Mouse (Mus musculus) limb, embryonic 10.5 days (tissue): ENCODE results near the gene Zfp821. TPM values are rescaled to one million over a fixed set of nuclear protein-coding genes. Genes with fewer than 3 reads are reported as not detected.

Experiments
- DNase-seq: peaks from one replicate; pipeline ENCODE4 v3.0.0-alpha.2; 2017; ENCODE audit warnings: low spot score
- H3K27ac ChIP-seq: fragments of 300-500 bp; sonication (generic); 2 replicates; pipeline ENCODE4 v1.5.1; 2016; ENCODE audit warnings: mild to moderate bottlenecking
- H3K27me3 ChIP-seq: fragments of 300-500 bp; sonication (generic); 2 replicates; pipeline ENCODE4 v1.6.1; 2016; ENCODE audit warnings: low read depth, mild to moderate bottlenecking; ENCODE audit not compliant: poor library complexity, severe bottlenecking
- H3K36me3 ChIP-seq: fragments of 300-500 bp; sonication (generic); 2 replicates; pipeline ENCODE4 v1.6.1; 2016; ENCODE audit warnings: mild to moderate bottlenecking, moderate library complexity
- H3K4me1 ChIP-seq: fragments of 300-500 bp; sonication (generic); 2 replicates; pipeline ENCODE4 v1.6.1; 2016
- H3K4me3 ChIP-seq: fragments of 300-500 bp; sonication (generic); 2 replicates; pipeline ENCODE4 v1.5.1; 2016; ENCODE audit warnings: mild to moderate bottlenecking, moderate library complexity
- H3K9me3 ChIP-seq: fragments of 300-500 bp; sonication (generic); replicated peaks from 2 replicates; pipeline ENCODE4 v1.6.1; 2016; ENCODE audit warnings: mild to moderate bottlenecking
- WGBS: fragments of 180-500 bp; shearing (Covaris S2); methylation state at CpG from one replicate; pipeline ENCODE4 v1.1.7; 2016; 5-methylcytosine and 5-hydroxymethylcytosine counted together
- polyA plus RNA-seq: library from polyadenylated mRNA; unstranded; fragments of >200 nt; fragmentation: Nextera tagmentation; extraction: Ambion mirVana; gene quantifications from 2 replicates; pipeline ENCODE4 v1.2.1, GENCODE M21; 2016

Gene Zfp821
- polyA plus RNA-seq, 1 experiment from 2014 or later = 42.5 TPM

DNA sequence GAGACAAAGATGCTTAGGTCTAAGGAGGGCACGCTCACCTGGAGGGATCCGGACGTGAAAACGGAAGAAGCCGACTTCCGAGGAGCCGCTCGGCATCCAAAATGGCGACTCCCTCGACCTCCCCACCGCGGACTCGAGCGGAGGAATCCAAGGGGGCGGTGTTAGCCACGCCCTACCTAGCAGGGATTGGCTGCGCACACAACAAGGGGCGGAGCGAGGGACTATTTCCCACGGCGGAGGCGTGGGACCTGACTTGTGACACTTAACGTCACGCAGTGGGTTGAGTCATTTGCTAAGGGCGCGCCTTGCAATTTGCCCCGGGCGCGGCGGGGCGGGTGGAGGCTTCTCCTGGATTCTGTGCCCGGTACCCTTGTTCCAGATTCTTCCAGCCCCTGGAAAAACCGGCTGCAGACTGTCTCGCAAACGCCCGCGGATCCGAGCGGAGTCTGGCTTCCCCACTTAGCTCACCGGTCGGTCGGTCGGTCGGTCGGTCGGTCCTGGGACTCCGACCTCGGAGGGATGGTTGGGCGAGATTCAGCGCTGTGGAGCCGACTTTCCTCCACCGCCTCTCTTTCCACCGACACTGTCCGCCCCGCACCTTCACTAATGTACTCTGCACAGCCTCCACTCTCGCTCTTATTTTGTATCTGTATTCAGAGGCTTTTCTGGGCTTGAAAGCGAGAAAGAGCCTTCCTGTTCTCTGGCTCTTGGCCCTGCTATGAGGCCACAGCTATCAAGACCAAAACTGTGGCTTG lies 12.0 kb upstream of the Zfp821 start, which contains the start of gene Ist1:
Ist1 (minus strand) TSS at position 115 of the 755 bp plus-strand sequence.
- DNase-seq = peak; percentile 99
- Histone ChIP-seq H3K36me3 (peaks cover 6% of the 10 kb centered on the region; the same call in 1 of the 2 replicates), H3K4me1 (peaks cover 25% of the 10 kb centered on the region), H3K9me3 (no peaks in the 10 kb centered on the region), H3K4me3 (peak within 1 kb of the TSS; percentile 99), H3K27me3 (no peaks in the 10 kb centered on the region), H3K27ac (peak within 1 kb of the TSS; percentile 95)
- under 1% methylated on average over 57 of the region's 57 CpGs for WGBS

DNA sequence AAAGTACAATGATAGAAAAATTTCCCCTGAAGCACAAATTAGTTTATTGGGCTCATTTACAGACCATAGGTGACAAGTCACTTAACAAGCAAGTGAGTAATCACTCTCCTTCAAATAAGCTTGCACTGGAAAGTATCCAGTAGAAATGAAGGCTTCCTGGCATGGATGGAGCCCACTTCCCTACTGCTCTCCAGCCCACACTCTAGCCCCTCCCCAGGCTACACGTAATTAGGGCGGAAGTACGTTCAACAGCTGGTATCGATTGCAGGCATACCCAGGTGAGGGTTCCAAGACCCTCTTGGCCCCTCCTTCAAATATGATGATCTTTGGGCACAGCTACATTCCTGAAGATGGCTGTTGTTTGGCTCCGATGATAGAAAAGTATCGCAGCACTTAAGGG lies 11.2 kb upstream of the Zfp821 start:
- Histone ChIP-seq H3K27me3 (no peaks in the 10 kb centered on the region), H3K27ac (no peak overlapping the region), H3K4me3 (peak overlapping the region; percentile 99), H3K9me3 (no peaks in the 10 kb centered on the region), H3K4me1 (peaks cover 25% of the 10 kb centered on the region), H3K36me3 (peaks cover 3% of the 10 kb centered on the region; the same call in 1 of the 2 replicates)
- peak; percentile 33 for DNase-seq
- 42% methylated on average over 6 of the region's 6 CpGs for whole genome bisulfite sequencing

DNA sequence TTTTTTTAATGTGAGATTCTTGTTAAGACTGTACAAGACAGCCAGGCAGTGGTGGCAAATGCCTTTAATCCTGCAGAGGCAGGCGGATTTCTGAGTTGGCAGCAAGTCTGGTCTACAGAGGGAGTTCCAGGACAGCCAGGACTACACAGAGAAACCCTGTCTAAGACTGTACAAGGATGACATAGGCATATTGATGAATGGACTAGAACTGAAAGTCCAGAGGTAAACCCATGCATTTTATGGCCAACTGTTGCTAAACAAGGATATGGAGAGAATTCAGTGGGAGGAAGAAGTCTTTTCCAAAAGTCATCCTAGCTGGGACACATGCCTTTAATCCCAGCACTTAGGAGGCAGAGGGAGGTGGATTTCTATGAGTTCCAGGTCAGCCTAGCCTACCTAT lies 7.6 kb upstream of the Zfp821 start:
- no peak overlapping the region for H3K27ac ChIP-seq
- H3K36me3 ChIP-seq = no peaks in the 10 kb centered on the region
- H3K4me3 ChIP-seq = no peak overlapping the region
- H3K4me1 ChIP-seq = peaks cover 9% of the 10 kb centered on the region
- H3K27me3 ChIP-seq = peaks cover 5% of the 10 kb centered on the region; the same call in 1 of the 2 replicates
- H3K9me3 ChIP-seq = no peaks in the 10 kb centered on the region
- no peak for DNase-seq
- WGBS = 81% methylated on average over 1 of the region's 1 CpGs

DNA sequence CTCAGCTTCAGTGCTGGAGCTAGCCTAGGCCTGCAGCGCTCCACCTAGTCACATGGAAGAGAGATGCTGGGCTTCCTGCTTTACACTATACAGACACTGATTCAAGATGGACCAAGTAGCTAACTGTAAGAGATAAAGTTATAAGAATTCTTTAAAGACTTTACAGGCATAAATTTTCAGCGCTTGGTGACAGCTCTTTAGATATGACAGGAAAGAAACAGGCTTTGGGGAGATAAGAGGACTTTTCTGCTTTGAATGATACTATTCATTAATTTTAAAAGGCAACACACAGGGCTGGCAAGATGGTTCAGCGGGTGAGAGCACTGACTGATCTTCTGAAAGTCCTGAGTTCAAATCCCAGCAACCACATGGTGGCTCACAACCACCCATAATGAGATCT lies 6.9 kb upstream of the Zfp821 start:
- no peak overlapping the region for H3K4me3 ChIP-seq
- H3K9me3 ChIP-seq = no peaks in the 10 kb centered on the region
- 82% methylated on average over 3 of the region's 3 CpGs for WGBS
- no peaks in the 10 kb centered on the region for H3K36me3 ChIP-seq
- H3K4me1 ChIP-seq = peaks cover 9% of the 10 kb centered on the region
- H3K27me3 ChIP-seq = peaks cover 13% of the 10 kb centered on the region; the same call in 1 of the 2 replicates
- no peak for DNase-seq
- no peak overlapping the region for H3K27ac ChIP-seq

DNA sequence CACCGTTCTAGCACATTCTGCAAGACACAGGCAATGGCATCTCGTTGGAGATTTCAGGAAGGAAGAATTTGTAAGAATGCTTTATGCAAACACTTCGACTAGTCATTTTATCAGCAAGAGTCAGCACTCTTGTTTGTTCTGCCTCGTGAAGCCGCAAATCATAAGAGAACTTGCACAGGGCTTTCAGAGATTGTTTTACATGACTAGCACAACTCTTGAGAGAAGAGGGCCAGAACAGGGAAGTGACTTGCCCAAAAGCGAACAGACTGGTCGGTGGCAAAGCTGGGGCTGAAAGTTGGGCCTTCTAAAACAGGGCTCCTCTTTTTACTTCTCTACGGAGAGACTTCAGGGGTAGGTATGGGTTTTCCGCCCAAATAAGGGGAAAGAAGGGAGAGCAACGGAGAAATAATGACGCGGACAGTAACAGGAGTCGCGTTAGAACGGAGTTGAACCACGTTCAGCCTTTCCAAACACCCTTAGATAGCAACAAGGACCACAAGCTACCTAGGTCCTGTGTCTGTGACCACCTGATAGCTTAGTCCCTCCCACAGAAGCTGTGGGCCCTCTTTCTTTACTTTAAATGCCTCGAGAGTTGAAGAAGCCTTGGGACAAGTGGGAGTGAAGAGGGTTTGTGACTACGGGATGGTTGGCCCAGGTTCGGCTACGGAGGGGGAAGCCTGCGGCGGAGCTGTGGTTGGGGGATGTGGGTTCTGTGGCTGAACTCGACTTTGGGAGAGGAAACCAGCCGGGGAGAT lies 604 bp upstream of the Zfp821 start:
- H3K27ac ChIP-seq = peak overlapping the region; percentile 100
- no peak for DNase-seq

DNA sequence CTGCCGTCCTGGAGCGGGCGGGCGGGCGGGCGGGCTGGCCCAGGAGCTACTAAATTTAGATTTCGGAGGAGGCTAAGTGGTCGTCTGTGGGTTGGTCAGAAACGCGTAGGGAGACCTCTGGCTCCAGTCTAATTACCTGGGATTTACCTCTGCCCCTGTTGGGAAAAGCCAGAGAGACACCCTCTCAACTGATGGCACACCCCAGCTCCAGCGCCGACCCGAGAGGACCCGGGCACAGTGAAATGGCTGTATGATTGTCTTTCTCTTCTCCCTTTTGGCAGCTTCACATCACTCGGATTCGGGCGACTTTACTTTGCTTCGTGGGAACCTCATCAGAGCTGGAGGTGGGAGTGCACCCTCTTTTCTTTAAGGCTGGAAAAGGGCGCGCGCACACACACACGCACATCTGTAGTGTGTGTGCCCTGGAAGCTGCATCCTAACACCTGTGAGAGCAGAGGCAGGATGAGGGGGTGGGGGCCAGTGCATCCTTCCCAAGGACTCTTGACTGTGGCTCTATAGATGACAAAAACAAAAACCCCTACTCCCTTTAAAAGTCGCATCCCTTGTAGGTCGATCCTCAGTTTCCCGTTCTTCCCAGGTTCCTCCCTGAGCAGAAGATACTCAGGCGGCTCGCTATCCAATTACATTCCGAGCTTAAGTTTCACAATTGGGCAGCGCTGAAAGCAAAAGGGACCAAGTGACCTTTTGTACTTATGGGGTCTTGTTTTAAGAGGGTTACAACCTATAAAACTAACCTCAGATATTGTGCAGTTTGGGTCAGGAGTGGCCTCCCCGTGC lies 929 bp downstream of the Zfp821 start:
- peak overlapping the region; percentile 91 for H3K4me3 ChIP-seq
- WGBS = 1% methylated on average over 30 of the region's 30 CpGs
- peak; percentile 80 for DNase-seq
- H3K27ac ChIP-seq = peak overlapping the region; percentile 100
- H3K4me1 ChIP-seq = peaks cover 16% of the 10 kb centered on the region
- H3K36me3 ChIP-seq = peaks cover 41% of the 10 kb centered on the region
- no peaks in the 10 kb centered on the region for H3K9me3 ChIP-seq
- H3K27me3 ChIP-seq = peaks cover 26% of the 10 kb centered on the region

More for the DNA sequence above, 604 bp upstream of the Zfp821 start:
- Histone ChIP-seq H3K4me1 (peaks cover 16% of the 10 kb centered on the region), H3K9me3 (no peaks in the 10 kb centered on the region), H3K36me3 (peaks cover 26% of the 10 kb centered on the region), H3K27me3 (peaks cover 26% of the 10 kb centered on the region), H3K4me3 (peak overlapping the region; percentile 91)
- 14% methylated on average over 24 of the region's 24 CpGs for WGBS

DNA sequence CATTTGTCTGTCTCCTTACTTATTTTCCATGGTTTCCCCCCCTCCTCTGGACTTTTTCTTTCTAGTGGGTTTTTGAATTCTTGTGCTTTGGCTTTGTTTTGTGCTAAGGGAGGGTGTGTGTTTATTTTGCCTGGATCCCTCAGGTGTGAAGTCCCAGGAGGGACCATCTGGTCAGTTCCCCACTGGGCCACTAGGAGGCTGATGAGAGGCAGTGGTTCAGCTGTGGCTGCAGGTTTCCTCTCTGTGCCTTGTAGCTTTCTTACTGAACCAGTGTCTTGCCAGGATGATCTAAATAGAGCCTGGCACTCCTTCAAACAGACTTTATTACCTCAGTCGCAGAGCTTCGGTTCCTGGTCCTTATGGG lies 1.5 kb downstream of the Zfp821 start:
- WGBS = 20% methylated on average over 2 of the region's 2 CpGs
- peaks cover 16% of the 10 kb centered on the region for H3K4me1 ChIP-seq
- no peaks in the 10 kb centered on the region for H3K9me3 ChIP-seq
- no peak overlapping the region for H3K27ac ChIP-seq
- H3K36me3 ChIP-seq = peaks cover 47% of the 10 kb centered on the region
- peak overlapping the region; percentile 91 for H3K4me3 ChIP-seq
- peaks cover 26% of the 10 kb centered on the region for H3K27me3 ChIP-seq
- peak; percentile 82 for DNase-seq

DNA sequence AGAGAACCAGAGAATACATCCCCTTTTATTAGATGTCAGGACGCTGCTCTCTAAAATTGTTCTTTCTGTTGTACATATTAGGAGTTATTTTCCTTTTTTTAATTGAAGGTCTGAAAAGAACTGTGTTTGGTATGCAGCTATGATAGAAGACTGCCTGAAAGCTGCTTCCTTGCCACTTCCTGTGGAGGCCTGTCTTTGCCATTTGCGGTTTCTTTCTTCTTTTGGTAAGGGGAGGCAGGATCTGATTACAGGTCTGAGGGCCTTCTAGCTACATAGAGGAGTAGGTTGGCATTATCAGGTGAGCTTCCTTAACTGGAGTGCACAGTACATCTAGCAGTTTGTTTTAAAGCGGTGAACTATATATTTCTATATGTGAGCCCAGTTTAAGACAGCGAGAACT lies 2.6 kb downstream of the Zfp821 start:
- DNase-seq = no peak
- Histone ChIP-seq H3K4me3 (no peak overlapping the region), H3K27me3 (peaks cover 19% of the 10 kb centered on the region), H3K4me1 (peaks cover 16% of the 10 kb centered on the region), H3K36me3 (peaks cover 58% of the 10 kb centered on the region), H3K9me3 (no peaks in the 10 kb centered on the region), H3K27ac (no peak overlapping the region)
- 95% methylated on average over 4 of the region's 4 CpGs for WGBS

DNA sequence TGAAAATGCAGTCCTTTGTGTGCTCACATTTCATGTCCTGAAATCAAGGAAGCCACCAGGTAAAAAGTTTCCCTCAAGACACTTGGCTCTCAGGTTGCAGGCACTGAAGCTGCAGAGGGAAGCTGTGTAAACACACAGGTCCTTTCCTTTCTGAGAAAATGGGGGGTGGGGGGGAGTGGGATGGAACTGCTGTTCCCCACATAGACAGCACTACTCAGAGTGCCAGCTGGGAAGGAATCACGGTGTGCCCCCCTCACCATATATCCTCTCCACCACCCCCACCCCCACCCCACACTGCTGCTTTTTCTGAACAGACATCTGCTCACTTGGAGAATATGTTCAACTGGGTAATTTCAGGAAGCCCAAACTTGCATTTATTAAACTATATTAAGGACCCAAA lies 7.2 kb downstream of the Zfp821 start:
- Histone ChIP-seq H3K27ac (no peak overlapping the region), H3K27me3 (no peaks in the 10 kb centered on the region), H3K9me3 (no peaks in the 10 kb centered on the region), H3K36me3 (peaks cover 100% of the 10 kb centered on the region), H3K4me1 (no peaks in the 10 kb centered on the region; the same call in 1 of the 2 replicates), H3K4me3 (no peak overlapping the region)
- no peak for DNase-seq
- WGBS = 94% methylated on average over 1 of the region's 1 CpGs

DNA sequence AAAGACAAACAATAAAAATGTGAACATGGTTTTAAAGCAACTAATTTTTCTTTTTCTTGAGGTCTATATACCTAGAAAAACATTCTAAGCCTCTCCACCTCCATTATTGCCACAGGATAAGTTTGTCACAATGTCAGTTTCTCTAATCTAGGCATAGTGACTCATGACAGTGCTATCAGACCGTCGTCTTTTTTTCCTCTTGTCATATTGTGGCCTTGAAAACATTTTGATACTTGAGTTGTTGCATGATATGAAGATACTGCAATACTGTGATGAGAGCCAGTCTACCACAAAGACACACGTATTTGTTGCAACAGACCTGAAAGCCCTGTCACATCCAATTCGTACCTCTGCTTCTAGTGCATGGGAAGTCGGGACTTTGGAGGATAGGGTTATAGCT lies 9.6 kb downstream of the Zfp821 start:
- Histone ChIP-seq H3K27me3 (no peaks in the 10 kb centered on the region), H3K27ac (no peak overlapping the region), H3K4me3 (no peak overlapping the region), H3K9me3 (no peaks in the 10 kb centered on the region), H3K4me1 (no peaks in the 10 kb centered on the region), H3K36me3 (peaks cover 100% of the 10 kb centered on the region)
- 95% methylated on average over 5 of the region's 5 CpGs for WGBS
- DNase-seq = no peak

DNA sequence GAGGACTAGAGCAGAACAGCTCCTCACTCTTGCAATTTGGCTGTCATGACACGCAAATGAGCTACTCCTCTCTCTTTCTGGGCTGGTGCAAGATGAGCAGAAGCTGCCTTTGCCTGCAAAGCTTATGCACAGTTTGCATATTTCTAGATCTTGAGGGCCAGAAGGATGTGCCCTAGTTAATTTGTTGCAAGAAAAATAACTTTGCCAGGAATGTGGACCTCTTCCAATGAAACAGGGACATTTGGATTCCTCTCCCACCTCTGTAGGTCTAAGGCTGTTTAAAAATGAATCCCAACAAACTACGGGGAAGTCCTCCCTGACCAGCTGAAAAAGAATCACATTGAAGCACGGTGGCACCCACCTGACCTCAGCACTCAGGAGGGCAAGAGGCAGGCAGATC lies 19.8 kb downstream of the Zfp821 start:
- Histone ChIP-seq H3K4me3 (no peak overlapping the region), H3K4me1 (no peaks in the 10 kb centered on the region), H3K27me3 (no peaks in the 10 kb centered on the region), H3K27ac (no peak overlapping the region), H3K36me3 (peaks cover 99% of the 10 kb centered on the region), H3K9me3 (no peaks in the 10 kb centered on the region)
- WGBS = 90% methylated on average over 3 of the region's 3 CpGs
- no peak for DNase-seq

DNA sequence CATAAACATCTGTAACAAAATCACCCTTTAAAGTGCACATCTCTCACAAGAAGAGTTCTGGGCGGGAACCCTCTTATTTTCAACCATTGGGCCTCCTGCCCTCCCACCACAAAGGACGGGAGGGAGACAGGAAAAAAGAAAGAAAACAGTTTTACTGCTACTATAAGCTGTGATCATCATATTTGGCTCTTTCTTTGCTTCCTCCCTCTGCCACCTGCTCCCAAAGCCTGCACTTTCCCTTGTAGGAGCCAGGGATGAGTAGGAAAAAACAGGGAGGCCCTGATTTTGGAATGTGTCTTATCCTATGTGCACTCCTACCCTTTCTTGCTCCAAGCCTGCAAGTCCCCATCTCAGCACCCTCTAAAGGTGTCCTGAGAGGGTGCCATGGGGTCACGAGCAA lies 25.7 kb downstream of the Zfp821 start:
- Histone ChIP-seq H3K36me3 (peaks cover 88% of the 10 kb centered on the region), H3K9me3 (no peaks in the 10 kb centered on the region), H3K4me3 (no peak overlapping the region), H3K27me3 (no peaks in the 10 kb centered on the region), H3K4me1 (peaks cover 2% of the 10 kb centered on the region; the same call in 1 of the 2 replicates), H3K27ac (no peak overlapping the region)
- WGBS = 80% methylated on average over 3 of the region's 3 CpGs
- DNase-seq = no peak
